In the genomic region with DNA sequence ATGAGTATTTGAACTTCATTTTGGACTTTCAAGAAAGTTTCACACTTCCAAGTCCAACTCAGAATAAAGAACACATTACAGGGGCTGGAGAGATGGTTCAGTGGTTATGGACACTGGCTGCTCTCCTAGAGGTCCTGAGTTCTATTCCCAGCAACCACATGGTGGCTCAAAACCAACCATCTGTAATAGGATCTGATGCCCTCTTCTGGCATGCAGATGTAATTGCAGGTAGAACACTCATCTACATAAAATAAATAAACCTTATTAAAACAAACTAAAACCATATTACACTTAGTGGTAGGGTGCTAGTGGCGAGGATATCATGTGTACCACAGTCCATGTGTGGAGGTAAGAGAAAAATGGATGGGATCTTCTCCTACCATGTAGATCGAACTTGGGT, we compare ENCODE assay signal across 20 mouse cellular contexts. TPM values are rescaled to one million over a fixed set of nuclear protein-coding genes. Genes with fewer than 3 reads are reported as not detected.
DNase-seq lines count a peak whose midpoint lies in the region; ATAC-seq and TF ChIP-seq lines count a peak whose summit lies in the region.
"Had no signal": no experiment of that assay in that cellular context is flagged by ENCODE, and none has a peak within 500 bp of the region (broad histone marks: within the 10 kb centered on the region; RNA-seq: fewer than 3 reads in every experiment).

No protein-coding gene starts in this region.

- no peaks in the 10 kb centered on the region for H3K36me3 ChIP-seq in heart, postnatal 0 days (replicated peaks; ENCODE audit: control insufficient read depth, insufficient read depth, low read length)
- no peaks in the 10 kb centered on the region for H3K36me3 ChIP-seq in liver, embryonic 14.5 days (replicated peaks; ENCODE audit: control insufficient read depth, insufficient read depth, low read depth)
- no peaks in the 10 kb centered on the region for H3K36me3 ChIP-seq in CH12.LX (replicated peaks in 1 of 2; ENCODE audit: control insufficient read depth in 1 of 2, insufficient read depth in 1 of 2, low read length in 1 of 2)
- H3K36me3 ChIP-seq in midbrain, embryonic 16.5 days (ENCODE audit: control insufficient read depth, insufficient read depth, low read length): no peaks in the 10 kb centered on the region
- H3K36me3 ChIP-seq: embryonic facial prominence, embryonic 15.5 days; forebrain, embryonic 10.5 days; heart, embryonic 13.5 days; neural tube, embryonic 12.5 days had no signal

- no peak overlapping the region for H3K27ac ChIP-seq in heart, postnatal 0 days (ENCODE audit: low read depth)
- no peak overlapping the region for H3K27ac ChIP-seq in liver, embryonic 14.5 days
- no peak overlapping the region for H3K27ac ChIP-seq in CH12.LX (ENCODE audit: insufficient read depth, low read depth)
- no peak overlapping the region for H3K27ac ChIP-seq in midbrain, embryonic 16.5 days (ENCODE audit: low read length)
- H3K27ac ChIP-seq: embryonic facial prominence, embryonic 15.5 days; forebrain, embryonic 10.5 days; heart, embryonic 13.5 days; neural tube, embryonic 12.5 days had no signal

- 83% methylated on average over 2 of the region's 2 CpGs for WGBS in heart, postnatal 0 days
- 55% methylated on average over 2 of the region's 2 CpGs for WGBS in liver, embryonic 14.5 days (ENCODE audit: insufficient replicate concordance)
- 73% methylated on average over 2 of the region's 2 CpGs for WGBS in midbrain, embryonic 16.5 days

- H3K9ac ChIP-seq in heart, postnatal 0 days (replicated peaks; ENCODE audit: low read depth, low read length): no peak overlapping the region
- no peak overlapping the region for H3K9ac ChIP-seq in liver, embryonic 14.5 days (replicated peaks)
- no peak overlapping the region for H3K9ac ChIP-seq in CH12.LX (ENCODE audit: insufficient read depth, low read depth)
- no peak overlapping the region for H3K9ac ChIP-seq in midbrain, embryonic 16.5 days (ENCODE audit: low read depth, low read length)
- H3K9ac ChIP-seq: embryonic facial prominence, embryonic 15.5 days; heart, embryonic 13.5 days; neural tube, embryonic 12.5 days had no signal

- no peaks in the 10 kb centered on the region for H3K79me2 ChIP-seq in CH12.LX (replicated peaks; ENCODE audit: control insufficient read depth, extremely low read depth, insufficient read depth, poor library complexity, severe bottlenecking)

- no peak overlapping the region for H3K4me3 ChIP-seq in heart, postnatal 0 days (ENCODE audit: low read depth, low read length)
- no peak overlapping the region for H3K4me3 ChIP-seq in liver, embryonic 14.5 days (ENCODE audit: insufficient read depth in 1 of 2, low read depth in 2 of 2, low read length in 2 of 2)
- no peak overlapping the region for H3K4me3 ChIP-seq in CH12.LX (replicated peaks in 1 of 3; ENCODE audit: low read depth in 2 of 3, low read length in 2 of 3, poor library complexity in 1 of 3)
- no peak overlapping the region for H3K4me3 ChIP-seq in midbrain, embryonic 16.5 days (ENCODE audit: low read depth, low read length)
- H3K4me3 ChIP-seq: embryonic facial prominence, embryonic 15.5 days; forebrain, embryonic 10.5 days; heart, embryonic 13.5 days; megakaryocyte, embryonic 14.5 days; neural tube, embryonic 12.5 days had no signal

- no peak for ATAC-seq in heart, postnatal 0 days (ENCODE audit: insufficient read depth, low read depth)
- no peak for ATAC-seq in liver, embryonic 14.5 days (ENCODE audit: insufficient read depth)
- no peak for ATAC-seq in midbrain, embryonic 16.5 days
- no peak for ATAC-seq in activated CD4-positive, CD25-positive, alpha-beta regulatory T cell, adult 4 months

- TF ChIP-seq POLR2A in CH12.LX (IDR thresholded peaks at IDR 0.05; ENCODE audit: low read depth, low read length): no peak

- dilution Hi-C loops in CH12.LX (cut with MboI; ENCODE audit: extremely low pct_ligation_motif_present, extremely low pct_unique_long_range_greater_than_20kb, low sequenced_read_pairs): no loop called here

- H3K4me2 ChIP-seq in heart, postnatal 0 days (ENCODE audit: low read depth, low read length): no peak overlapping the region
- no peak overlapping the region for H3K4me2 ChIP-seq in liver, embryonic 14.5 days (ENCODE audit: low read depth)
- H3K4me2 ChIP-seq in CH12.LX (ENCODE audit: insufficient read depth, low read depth, poor library complexity, severe bottlenecking): no peak overlapping the region
- no peak overlapping the region for H3K4me2 ChIP-seq in midbrain, embryonic 16.5 days (ENCODE audit: low read length)
- H3K4me2 ChIP-seq: embryonic facial prominence, embryonic 15.5 days; heart, embryonic 13.5 days; neural tube, embryonic 12.5 days had no signal

- TF ChIP-seq CTCF in heart, postnatal 0 days (IDR thresholded peaks at IDR 0.05; ENCODE audit: low read depth): 0 out of 2 replicates have a peak, but pooled peaks have one; percentile 10
- TF ChIP-seq CTCF in liver, embryonic 14.5 days (IDR thresholded peaks at IDR 0.05; ENCODE audit: low read depth): peak; percentile 71
- TF ChIP-seq CTCF in CH12.LX (conservative IDR thresholded peaks at IDR 0.05 in 1 of 2, IDR thresholded peaks at IDR 0.05 in 1 of 2; ENCODE audit: low read depth in 2 of 2, low read length in 2 of 2): peak; percentile 44 to 62; a peak in 3 of 4 replicates

- in situ Hi-C loops in CH12.LX (cut with MboI; ENCODE audit: low pct_ligation_motif_present, low pct_unique_long_range_greater_than_20kb, low sequenced_read_pairs): no loop called here

- peaks cover 6% of the 10 kb centered on the region; the same call in 1 of the 2 replicates for H3K4me1 ChIP-seq in heart, postnatal 0 days (ENCODE audit: control insufficient read depth, insufficient read depth)
- H3K4me1 ChIP-seq in liver, embryonic 14.5 days (replicated peaks; ENCODE audit: control insufficient read depth in 2 of 2, insufficient read depth in 2 of 2, low read length in 1 of 2): peaks cover 15 to 21% of the 10 kb centered on the region in 2 experiments
- H3K4me1 ChIP-seq in CH12.LX (ENCODE audit: control insufficient read depth in 1 of 2, insufficient read depth in 2 of 2): no peaks in the 10 kb centered on the region
- peaks cover 6% of the 10 kb centered on the region for H3K4me1 ChIP-seq in midbrain, embryonic 16.5 days (ENCODE audit: control insufficient read depth, insufficient read depth, low read length)

- peaks cover 25% of the 10 kb centered on the region; the same call in 1 of the 2 replicates for H3K27me3 ChIP-seq in heart, postnatal 0 days (ENCODE audit: control insufficient read depth, insufficient read depth, low read length)
- H3K27me3 ChIP-seq in liver, embryonic 14.5 days (ENCODE audit: control insufficient read depth, insufficient read depth, low read length): no peaks in the 10 kb centered on the region
- peaks cover 58% of the 10 kb centered on the region for H3K27me3 ChIP-seq in CH12.LX (replicated peaks)
- peaks cover 22% of the 10 kb centered on the region for H3K27me3 ChIP-seq in midbrain, embryonic 16.5 days (ENCODE audit: control insufficient read depth, insufficient read depth, low read depth, low read length)
- H3K27me3 ChIP-seq: embryonic facial prominence, embryonic 15.5 days had no signal

- no peak for DNase-seq in heart, postnatal 0 days (ENCODE audit: low spot score)
- DNase-seq in heart, adult 18-20 months: no peak
- DNase-seq in liver, embryonic 14.5 days (ENCODE audit: low read depth in 3 of 3, low spot score in 3 of 3): no peak
- DNase-seq in liver: no peak
- peak; percentile 11 for DNase-seq in CH12.LX (ENCODE audit: extremely low read depth)
- peak; percentile 34 for DNase-seq in induced T-regulatory cell, adult 2 months (ENCODE audit: low read depth)
- DNase-seq: adrenal gland, postnatal 36 days; cerebellum, adult 9-11 months; embryo, embryonic 11 days; gastrocnemius, postnatal 36 days; heart, postnatal 4 days; kidney, postnatal 14 days; thymus, adult 18-20 months had no signal

- TF ChIP-seq EP300 in heart, postnatal 0 days (IDR thresholded peaks at IDR 0.05; ENCODE audit: low read depth): no peak
- TF ChIP-seq EP300 in liver, embryonic 14.5 days (IDR thresholded peaks at IDR 0.05; ENCODE audit: low read depth): no peak
- TF ChIP-seq EP300 in CH12.LX (IDR thresholded peaks at IDR 0.05; ENCODE audit: low read length): no peak

- peak; percentile 6 for TF ChIP-seq RAD21 in CH12.LX (IDR thresholded peaks at IDR 0.05; ENCODE audit: low read depth, low read length)

- no peaks in the 10 kb centered on the region for H3K9me3 ChIP-seq in heart, postnatal 0 days (replicated peaks; ENCODE audit: control insufficient read depth, low read length)
- H3K9me3 ChIP-seq in liver, embryonic 14.5 days (ENCODE audit: control insufficient read depth, low read length): no peaks in the 10 kb centered on the region
- peaks cover 3% of the 10 kb centered on the region for H3K9me3 ChIP-seq in CH12.LX (replicated peaks; ENCODE audit: low read length)
- no peaks in the 10 kb centered on the region for H3K9me3 ChIP-seq in midbrain, embryonic 16.5 days (replicated peaks; ENCODE audit: control insufficient read depth, low read length, poor library complexity, severe bottlenecking)
- H3K9me3 ChIP-seq: embryonic facial prominence, embryonic 15.5 days; forebrain, embryonic 10.5 days; heart, embryonic 13.5 days; megakaryocyte, embryonic 14.5 days; neural tube, embryonic 12.5 days had no signal

RNA-seq across cellular contexts. Expression of gene Alkbh5, which starts 23.7 kb away (rescaled TPM):
- total RNA-seq in heart, postnatal 0 days (2014; rRNA removed; ENCODE audit: low replicate concordance): 51.3 and 68.8 TPM in 2 replicates
- polyA plus RNA-seq in heart, postnatal 0 days (2015; fragmentation: Nextera tagmentation; extraction: Ambion mirVana): 33.5 and 34.9 TPM in 2 replicates
- total RNA-seq in heart, adult 18-20 months (2021): 10 to 100 TPM; 77.6 to 82.0 TPM
- 7.5 and 7.7 TPM in 2 replicates for polyA plus RNA-seq in liver, embryonic 14.5 days (2012; rRNA removed)
- 14.2 and 15.1 TPM in 2 replicates for polyA plus RNA-seq in liver, embryonic 14.5 days (2014; fragmentation: Nextera tagmentation; extraction: Ambion mirVana)
- total RNA-seq in CH12.LX (2012; rRNA removed) (40.5 and 55.0 TPM in 2 replicates), CH12.LX (2014; rRNA removed) (37.2 and 42.7 TPM in 2 replicates)
- 33.8 and 39.6 TPM in 2 replicates for polyA plus RNA-seq in CH12.LX (2012; ENCODE audit: insufficient read length, low read depth)
- polyA plus RNA-seq in midbrain, embryonic 16.5 days (2015; fragmentation: Nextera tagmentation; extraction: Ambion mirVana): 20.3 and 22.6 TPM in 2 replicates
- 10 to 100 TPM; 31.4 to 40.9 TPM for polyA plus RNA-seq in activated CD4-positive, CD25-positive, alpha-beta regulatory T cell, adult 4 months (2017; shearing (Covaris generic))

RNA-seq across cellular contexts. Expression of gene Myo15, which starts 43.4 kb away (rescaled TPM):
- not detected in 2 replicates for total RNA-seq in heart, postnatal 0 days (2014; rRNA removed; ENCODE audit: low replicate concordance)
- polyA plus RNA-seq in heart, postnatal 0 days (2015; fragmentation: Nextera tagmentation; extraction: Ambion mirVana): 0.01 TPM in 1 of 2 replicates, not detected in the other
- not detected for total RNA-seq in heart, adult 18-20 months (2021)
- 0.45 and 0.64 TPM in 2 replicates for polyA plus RNA-seq in liver, embryonic 14.5 days (2012; rRNA removed)
- polyA plus RNA-seq in liver, embryonic 14.5 days (2014; fragmentation: Nextera tagmentation; extraction: Ambion mirVana): 0.18 and 0.44 TPM in 2 replicates
- 0.04 and 0.08 TPM in 2 replicates for total RNA-seq in CH12.LX (2012; rRNA removed)
- total RNA-seq in CH12.LX (2014; rRNA removed): 0.01 TPM in 1 of 2 replicates, not detected in the other
- 0.10 and 0.13 TPM in 2 replicates for polyA plus RNA-seq in CH12.LX (2012; ENCODE audit: insufficient read length, low read depth)
- polyA plus RNA-seq in midbrain, embryonic 16.5 days (2015; fragmentation: Nextera tagmentation; extraction: Ambion mirVana): 0.08 and 0.16 TPM in 2 replicates
- polyA plus RNA-seq in activated CD4-positive, CD25-positive, alpha-beta regulatory T cell, adult 4 months (2017; shearing (Covaris generic)): under 1 TPM in 1 of 2 experiments, not detected in 1; 0.03 TPM
- total RNA-seq: gastrocnemius, postnatal 36 days had no signal

RNA-seq across cellular contexts. Expression of gene Drg2, which starts 58.1 kb away (rescaled TPM):
- total RNA-seq in heart, postnatal 0 days (2014; rRNA removed; ENCODE audit: low replicate concordance): 56.1 and 61.6 TPM in 2 replicates
- 44.0 and 45.6 TPM in 2 replicates for polyA plus RNA-seq in heart, postnatal 0 days (2015; fragmentation: Nextera tagmentation; extraction: Ambion mirVana)
- total RNA-seq in heart, adult 18-20 months (2021): 10 to 100 TPM; 26.4 to 30.5 TPM
- 22.9 and 24.1 TPM in 2 replicates for polyA plus RNA-seq in liver, embryonic 14.5 days (2012; rRNA removed)
- 37.5 and 41.3 TPM in 2 replicates for polyA plus RNA-seq in liver, embryonic 14.5 days (2014; fragmentation: Nextera tagmentation; extraction: Ambion mirVana)
- total RNA-seq in CH12.LX (2012; rRNA removed) (135 and 152 TPM in 2 replicates), CH12.LX (2014; rRNA removed) (105 and 115 TPM in 2 replicates)
- 151 and 155 TPM in 2 replicates for polyA plus RNA-seq in CH12.LX (2012; ENCODE audit: insufficient read length, low read depth)
- polyA plus RNA-seq in midbrain, embryonic 16.5 days (2015; fragmentation: Nextera tagmentation; extraction: Ambion mirVana): 90.8 and 91.5 TPM in 2 replicates
- polyA plus RNA-seq in activated CD4-positive, CD25-positive, alpha-beta regulatory T cell, adult 4 months (2017; shearing (Covaris generic)): 10 to 100 TPM; 49.7 to 57.8 TPM

Comparison
In these comparisons a context has a peak if more than half of its experiments do, and no peak if none do; other contexts are left out.
1. DNase-seq: peak in CH12.LX (single experiment) and induced T-regulatory cell, adult 2 months (single experiment); none in heart, postnatal 0 days (single experiment), heart, adult 18-20 months (0 of 2), liver, embryonic 14.5 days (0 of 3) and liver (single experiment).
2. CTCF ChIP-seq: peak in every context shown above with its lines; median percentile 71 in liver, embryonic 14.5 days; 53 in CH12.LX; 10 in heart, postnatal 0 days.